Mouse (Mus musculus) mouse embryonic stem cell (cell line): ENCODE measurements around the gene Sugct.

ENCODE experiments used
- in situ Hi-C, 2 experiments: fragments of 300-500 bp; cut with MboI; formaldehyde crosslinking; loops; 1 replicate in 1 of 2; 3 replicates in 1 of 2; pipeline ENCODE4 v1.14.3; 2019 to 2020; ENCODE audit warnings: low sequenced_read_pairs in 2 of 2, low pct_unique_long_range_greater_than_20kb in 1 of 2, mixed read lengths in 1 of 2; ENCODE audit not compliant: unreplicated experiment in 1 of 2

The Sugct gene

DNA sequence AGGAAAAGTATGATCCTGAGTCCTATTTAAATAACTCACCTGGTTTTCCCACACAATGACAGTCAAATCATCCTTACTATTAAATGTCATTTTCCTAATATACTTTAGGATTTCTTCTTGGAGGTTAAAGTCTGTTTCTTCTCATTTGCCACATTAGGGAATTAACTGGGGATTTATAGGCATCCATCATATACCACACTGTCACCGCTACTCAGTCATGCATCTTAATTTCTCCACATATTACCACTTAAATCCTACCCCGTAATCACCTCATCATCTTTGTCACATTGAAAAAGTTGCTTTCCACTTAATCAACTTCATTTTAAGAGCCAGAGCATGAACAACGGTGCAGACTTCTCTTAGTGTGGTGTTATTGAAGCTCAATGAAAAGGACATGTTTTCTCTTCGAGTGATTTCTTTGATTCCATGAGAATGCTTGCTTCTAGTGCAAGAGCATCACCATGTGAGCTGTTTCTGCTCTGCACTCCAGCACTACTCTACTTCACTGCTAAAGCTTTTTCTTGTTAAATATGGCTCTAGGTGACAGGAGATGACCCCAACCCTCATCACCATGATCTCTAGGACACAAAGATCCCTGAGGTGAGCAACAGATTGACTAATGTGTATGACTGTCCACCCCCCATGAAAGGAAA, 730.4 kb downstream of the Sugct start:
- in situ Hi-C loops, result no loop called here

DNA sequence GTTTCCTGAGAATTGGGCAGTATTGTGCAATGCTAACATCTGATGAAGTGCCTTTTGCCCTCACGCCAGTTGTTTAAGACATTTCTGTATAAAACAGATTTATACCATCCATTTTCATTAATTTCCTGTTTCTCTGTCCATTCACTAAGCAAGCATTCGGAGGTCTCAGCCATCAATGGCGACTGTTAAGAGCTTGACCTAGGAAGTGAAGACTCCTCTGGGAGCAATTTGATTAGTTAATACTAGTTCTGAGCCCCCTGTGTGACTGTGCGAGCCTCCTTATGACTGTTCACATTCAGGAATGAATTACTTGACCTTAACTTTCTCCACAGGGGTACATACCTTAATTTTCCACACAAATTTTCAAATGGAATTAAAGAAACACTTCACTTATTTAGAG, 743.3 kb downstream of the Sugct start:
- in situ Hi-C loops, result no loop called here

DNA sequence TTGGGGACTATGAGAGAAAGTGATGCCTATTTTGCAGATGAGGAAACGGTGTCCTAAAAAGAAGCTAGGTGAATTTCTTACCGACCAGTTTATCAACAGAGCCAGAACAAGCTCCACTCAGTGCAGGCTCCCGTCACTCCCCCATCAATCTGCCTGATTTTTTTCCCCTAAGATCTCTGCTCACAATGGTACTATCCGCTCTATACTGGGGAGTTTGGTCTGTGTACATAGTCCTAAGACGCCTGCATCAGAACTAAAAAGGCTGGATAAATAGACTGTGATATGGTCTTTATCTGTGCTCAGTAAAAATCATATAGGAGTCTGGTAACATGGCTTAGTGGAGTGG, 755.9 kb downstream of the Sugct start:
- in situ Hi-C loops, result no loop called here

DNA sequence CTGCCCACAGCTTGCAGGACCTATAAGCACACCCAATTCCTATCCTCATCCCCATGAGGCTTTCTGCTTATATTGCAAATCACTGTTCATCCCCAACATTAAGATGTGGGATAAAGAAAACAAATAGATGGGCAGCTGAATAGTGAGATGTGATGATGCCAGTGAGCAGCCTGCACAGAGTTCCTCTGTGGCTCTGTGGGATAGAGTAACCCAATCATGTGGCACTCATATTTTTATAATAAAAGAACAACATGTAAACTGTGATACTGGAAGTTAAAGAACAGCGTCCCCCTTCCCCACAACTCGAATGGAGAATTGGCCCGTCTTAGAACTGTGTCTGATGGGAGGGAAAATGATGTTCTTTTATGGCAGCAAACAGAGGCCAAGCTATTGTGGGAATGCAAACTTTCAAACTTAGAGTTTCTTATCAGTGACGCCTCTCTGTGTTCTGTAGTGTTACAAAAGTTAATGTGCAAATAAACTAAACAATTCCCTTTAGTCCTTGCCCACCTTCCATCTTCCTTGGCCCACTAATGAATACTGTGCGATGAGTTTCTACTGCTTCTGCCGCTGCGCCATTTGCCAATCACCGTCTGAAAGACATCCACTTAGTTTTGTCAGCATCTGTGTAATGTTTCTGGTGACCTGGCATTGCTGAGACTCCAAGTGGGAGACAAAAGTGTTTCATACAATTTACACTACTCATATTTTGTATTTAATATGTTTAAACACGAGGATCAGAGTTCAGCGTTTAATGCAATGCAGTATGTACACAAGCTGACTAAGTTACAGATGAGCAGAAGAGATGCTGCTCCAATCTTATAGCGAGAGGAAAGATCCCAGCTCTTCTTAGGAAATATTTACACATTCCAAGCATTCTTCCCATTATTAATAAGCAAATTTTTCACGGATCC, 756.5 kb downstream of the Sugct start:
- in situ Hi-C loops, result no loop called here

DNA sequence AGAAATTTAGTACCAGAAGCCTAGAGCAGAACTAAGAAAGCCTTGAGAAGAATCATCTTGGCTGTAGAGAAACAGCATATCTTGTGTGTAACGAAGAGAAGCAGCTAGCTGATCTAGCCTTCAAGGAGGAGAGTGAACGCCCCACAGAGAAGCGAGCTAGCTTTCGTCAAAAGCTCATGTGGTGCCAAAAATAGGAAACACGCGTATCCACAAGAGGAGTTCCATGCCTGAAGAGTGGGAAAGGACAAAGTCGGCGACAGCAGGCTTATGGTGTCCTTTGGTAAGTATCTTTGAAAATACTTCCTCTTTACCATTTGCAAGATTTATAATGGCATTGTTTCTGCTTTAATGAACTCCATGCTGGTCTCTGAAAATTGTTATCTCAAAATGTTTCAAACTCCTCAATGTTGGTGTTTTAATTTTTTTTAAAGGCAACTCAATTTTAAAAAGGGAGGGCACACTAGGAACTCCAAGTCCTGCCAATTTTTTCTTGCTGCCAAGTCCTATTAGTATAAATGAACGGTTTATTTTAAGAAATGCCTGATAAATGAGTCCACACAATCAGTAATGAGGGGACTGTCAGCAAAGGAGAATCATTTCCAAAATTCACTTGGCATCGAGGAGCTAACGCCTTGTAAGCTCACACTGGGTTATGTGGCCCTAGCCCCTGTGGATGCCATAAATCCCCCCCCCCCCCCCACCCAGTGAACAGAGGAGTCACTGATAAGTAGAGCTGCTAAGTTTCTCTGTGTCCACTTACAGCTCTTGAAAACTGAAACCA, 757.7 kb downstream of the Sugct start:
- in situ Hi-C loops, result no loop called here

DNA sequence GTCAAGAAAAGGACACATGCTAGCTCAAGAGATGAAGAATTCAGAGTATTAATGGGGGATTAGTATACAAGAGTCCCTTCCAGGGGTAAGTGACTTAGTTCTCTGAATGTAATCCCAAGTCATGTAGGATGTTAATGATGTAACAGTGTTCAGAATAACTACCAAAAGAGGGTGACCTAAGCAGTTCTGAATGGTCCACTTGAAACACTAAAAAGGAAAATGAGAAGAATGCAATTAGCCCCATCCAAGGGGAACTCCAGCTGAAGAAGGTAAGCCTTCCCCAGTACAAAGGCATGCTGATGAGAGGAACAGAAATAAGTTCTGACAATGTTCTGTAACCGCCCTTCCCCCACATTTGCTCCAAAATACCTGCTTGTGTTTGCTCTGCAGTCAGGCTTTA, 760.3 kb downstream of the Sugct start:
- in situ Hi-C loops, result no loop called here

DNA sequence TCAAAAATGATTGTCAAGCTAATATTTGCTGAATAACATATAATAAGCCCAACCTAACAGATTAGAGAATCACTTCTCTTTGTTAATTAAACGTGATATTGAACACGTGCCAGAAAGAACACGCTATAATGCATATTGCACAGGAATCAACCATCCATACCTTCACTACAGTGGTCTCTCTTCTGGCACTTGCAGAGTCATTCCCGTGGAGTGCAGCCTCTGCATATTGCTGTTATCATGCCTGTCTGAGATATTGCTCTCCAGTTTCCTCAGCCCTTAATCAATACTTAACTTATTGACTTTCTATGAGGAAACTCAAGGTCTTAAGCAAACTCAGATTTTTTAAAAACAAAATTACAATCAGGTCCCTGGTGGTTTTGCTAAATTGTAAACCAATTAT, 761.8 kb downstream of the Sugct start:
- in situ Hi-C loops, result no loop called here

DNA sequence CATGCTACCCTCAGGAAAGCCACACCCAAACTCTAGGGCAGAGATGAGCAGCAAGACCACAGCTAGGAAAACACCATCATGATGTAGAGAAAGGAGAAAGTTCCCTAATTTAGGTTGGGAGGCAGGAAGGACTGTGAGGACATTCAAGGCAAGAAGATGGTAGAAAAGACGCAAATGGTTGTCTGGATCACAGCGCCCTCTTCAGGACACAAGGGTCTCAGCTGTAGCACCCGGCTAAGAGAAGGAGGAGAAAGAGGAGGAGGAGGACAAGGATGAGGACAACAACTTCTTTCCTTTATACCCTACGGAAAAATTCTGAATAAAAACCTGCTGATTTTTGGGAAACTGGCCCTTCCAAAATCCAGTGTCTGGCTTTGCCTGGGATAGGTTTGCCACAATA, 774.0 kb downstream of the Sugct start:
- in situ Hi-C loops, result no loop called here

DNA sequence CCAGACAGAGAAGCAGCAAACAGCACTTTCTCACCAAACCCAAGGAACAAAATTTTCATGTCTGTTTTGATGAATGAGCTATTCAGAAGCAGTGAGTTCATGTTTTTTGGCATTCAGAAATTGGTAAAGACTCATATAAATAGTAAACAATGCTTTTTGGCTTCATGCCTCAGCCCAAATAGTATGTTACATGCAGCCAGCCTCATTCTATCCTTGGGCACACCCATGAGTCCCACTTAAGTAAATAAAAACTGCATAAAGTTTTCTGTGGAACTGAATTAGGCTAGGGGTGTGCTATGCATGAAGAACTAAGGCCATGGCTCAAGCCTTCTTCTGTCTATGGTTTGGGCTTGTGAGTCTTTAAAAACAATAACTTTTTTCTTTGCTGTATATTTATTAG, 779.7 kb downstream of the Sugct start:
- in situ Hi-C loops, result no loop called here

DNA sequence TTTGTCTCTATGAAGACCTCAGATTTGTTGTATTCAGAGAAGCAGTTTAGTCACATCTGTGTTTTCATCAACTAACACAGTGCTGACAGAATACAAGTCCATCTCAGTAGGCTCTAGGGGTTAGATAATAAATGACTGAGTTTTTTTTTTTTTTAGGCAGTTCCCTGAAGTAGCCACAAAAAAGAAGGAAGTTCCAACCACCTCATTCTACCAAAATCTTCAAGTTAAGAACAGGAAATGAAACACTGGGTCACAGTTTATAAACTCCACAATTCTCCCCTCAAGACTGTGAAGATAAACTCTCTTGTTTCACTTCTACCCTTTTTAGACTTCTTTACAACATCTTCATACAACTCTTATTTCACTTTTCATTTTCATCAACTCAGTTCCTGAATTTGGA, 783.1 kb downstream of the Sugct start:
- in situ Hi-C loops, result no loop called here

DNA sequence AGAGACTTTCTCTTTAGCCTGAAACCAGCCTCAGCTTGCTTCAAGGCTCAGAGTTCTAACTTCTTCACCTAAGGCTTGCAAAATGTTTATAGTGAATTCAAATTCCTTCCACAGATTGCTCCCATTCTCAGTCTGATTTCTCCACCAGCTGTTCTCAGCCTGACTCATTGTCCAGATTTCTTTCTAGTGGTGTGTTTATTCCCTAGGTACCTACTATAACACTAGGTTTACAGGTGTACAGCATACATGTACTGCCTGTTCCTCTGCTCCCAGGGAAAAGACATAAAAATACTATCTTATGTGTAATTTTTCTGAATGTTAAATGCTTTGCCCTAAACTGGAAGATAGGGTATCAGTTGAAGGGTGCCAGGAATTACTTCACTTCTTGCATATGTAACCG, 788.4 kb downstream of the Sugct start:
- in situ Hi-C loops, result no loop called here

DNA sequence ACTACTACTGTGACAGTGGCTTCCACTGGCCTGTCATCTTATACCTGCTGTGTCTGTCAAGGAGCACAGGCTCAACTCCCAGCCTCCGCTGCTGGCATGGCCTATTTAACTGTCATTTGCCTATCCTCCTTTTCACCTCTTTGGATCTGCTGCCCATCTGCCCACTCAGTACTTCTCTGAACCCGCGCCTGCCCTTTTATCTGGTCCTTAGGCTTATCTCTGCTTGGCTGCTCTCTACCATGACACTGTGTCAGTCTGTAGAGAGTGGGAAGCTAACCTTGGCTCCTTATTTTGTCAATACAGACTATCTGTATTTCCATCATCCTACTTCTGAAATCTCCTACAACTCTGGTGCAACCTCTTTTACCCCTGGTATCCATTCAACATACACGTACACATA, 793.9 kb downstream of the Sugct start:
- in situ Hi-C loops, result no loop called here

DNA sequence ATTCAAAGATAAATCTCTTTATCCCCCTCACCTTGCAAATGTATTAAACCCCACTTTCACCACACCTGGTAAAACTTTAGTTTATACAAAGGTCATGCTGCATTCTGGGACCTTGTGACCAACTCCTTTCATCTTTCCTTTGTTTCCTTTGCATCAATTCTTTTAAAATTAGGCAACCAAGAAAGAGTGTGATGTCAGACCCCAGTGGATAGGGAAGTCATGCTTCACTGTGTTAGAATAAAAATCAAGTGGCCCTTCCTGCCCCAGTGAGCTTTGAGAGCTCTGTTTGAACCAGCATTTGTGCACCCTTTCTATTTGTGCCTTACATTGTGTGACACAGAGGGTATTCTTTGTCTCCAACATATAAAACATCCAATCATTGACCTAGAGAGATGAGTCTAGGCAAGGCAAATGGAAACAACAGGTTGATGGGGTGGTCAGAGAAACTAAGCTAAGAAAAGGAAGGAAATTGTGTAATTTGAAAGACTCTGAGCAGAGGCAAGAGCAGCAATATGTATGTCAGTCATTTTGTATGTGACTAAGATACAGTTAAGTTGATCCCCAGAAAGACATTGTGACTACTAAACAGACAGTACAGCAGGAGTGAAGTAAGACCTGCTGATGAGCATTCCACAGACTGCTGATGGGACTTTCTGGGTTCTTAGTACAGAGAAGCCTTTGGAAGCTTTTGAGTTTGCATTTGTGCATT, 797.1 kb downstream of the Sugct start:
- in situ Hi-C loops, result no loop called here

DNA sequence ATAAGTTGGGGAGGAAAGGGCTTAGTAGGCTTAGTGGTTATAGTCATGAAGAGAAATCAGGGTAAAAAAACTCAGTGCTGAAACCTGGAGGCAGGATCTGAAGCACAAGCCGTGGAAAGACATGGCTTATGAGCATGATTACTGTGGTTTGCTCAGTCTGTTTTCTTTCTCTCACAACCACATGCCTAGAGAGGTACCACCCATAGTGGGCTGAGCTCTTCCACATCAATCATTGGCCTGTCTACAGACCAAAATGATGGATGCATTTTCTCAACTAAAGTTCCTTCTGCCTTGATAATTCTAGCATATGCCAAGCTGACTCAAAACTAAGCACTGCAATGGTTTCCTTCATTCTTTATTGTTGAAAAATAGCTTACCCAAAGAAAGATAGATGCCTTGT, 817.3 kb downstream of the Sugct start:
- in situ Hi-C loops, result no loop called here

DNA sequence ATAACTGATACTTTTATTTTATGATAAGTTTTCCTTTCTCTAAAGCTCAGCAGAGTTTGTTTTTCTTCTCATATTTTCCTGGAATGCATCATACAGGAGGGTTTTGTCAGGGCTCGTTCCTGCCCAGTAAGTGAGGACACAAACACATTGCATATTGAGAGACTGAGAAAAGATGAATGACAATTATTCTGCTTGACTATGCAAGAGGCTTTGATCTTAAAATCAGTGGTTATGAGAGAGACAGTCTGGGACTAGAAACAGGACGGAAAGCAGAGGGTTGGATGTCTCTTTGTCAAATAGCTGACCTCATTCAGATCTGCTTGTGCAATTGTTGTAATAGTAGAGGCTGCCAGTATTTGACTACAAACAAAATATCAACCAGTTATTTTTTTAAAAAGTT, 835.4 kb downstream of the Sugct start:
- in situ Hi-C loops, result no loop called here

DNA sequence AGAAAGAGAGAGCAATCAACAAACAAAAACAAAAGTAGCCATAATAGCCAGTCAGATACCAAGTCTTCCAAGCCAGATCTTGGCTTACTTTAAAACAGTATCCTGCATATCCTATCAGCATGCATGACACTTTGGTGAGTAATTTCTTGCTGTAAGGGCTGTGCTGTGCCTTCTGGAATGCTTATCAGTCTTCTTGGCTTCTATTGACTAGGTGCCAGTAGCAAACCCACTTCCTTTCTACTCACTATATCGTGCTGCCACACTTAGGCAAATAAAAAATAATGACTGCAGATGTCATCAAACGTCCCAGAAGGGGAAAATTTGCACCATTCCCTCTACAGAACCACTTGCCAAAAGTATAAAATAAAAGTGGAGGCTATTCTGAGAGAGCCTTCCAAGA, 848.1 kb downstream of the Sugct start:
- in situ Hi-C loops, result loop anchor here in 1 of 2 experiments (25.0 kb wide), 1 partner anchor 815 kb away; no protein-coding TSS in a partner anchor

DNA sequence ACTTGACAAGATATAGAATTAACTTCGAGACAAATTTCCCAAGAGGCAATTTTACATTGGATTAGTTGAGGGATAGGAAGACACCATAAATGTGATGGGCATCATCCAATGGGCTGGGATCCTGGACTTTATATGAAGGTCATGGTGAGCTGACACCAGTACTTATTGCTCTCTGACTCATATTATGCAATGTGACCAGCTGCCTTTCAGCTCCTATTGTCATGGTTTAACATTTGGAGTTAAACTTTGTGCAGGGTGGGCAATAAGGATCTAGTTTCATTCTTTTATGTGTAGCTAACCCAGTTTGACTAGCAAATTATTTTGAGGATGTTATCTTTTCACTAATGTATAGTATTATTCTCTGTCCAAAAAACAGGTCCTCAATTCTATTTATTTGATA, 854.4 kb downstream of the Sugct start:
- in situ Hi-C loops, result loop anchor here in 1 of 2 experiments (25.0 kb wide), 1 partner anchor 821 kb away; no protein-coding TSS in a partner anchor

DNA sequence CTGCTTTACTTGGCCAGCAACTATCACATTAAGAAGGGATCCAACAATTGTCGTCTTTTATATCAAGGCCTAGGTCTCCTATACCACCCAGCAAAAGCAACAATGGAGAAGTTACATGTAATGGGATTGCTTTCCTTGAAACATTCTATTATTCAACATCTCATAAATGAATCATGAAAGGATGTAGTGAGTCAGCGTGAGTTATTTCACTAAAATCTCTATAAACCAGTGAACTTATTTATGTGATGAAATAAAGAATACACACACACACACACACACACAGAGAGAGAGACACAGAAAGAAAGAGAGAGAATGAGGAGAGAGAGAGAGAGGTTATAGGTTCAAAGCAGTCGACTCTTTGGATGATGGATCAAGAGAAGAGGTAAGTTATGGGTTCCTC, 856.9 kb downstream of the Sugct start:
- in situ Hi-C loops, result loop anchor here in 1 of 2 experiments (25.0 kb wide), 1 partner anchor 824 kb away; no protein-coding TSS in a partner anchor

DNA sequence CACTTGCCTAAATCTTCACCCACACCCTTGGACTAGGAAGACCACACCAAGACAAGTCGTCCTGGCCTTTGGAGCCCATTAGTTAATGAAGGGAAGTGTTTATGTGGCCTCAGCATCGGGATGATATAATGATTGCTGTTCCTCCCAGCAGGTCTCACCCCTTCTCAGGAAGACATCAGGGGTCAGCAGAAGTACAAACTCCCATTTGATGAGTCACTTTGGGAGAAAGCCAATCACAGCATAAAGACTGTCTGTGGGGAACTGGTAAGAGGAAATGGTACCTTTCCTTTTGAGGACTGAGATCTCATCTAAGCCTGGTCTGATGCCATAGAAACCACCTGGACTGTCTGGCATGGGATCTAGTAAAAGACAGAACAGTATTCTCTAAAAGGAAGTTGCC, 860.2 kb downstream of the Sugct start:
- in situ Hi-C loops, result loop anchor here in 1 of 2 experiments (25.0 kb wide), 1 partner anchor 827 kb away; no protein-coding TSS in a partner anchor
